Mouse (Mus musculus) adrenal gland, postnatal 36 days (tissue): Measurements from ENCODE around the gene Snx11. TPM values are rescaled to one million over a fixed set of nuclear protein-coding genes. Genes with fewer than 3 reads are reported as not detected.
"Not testable (repeated sequence)": the region's sequence is repeated elsewhere in the genome, so short reads cannot be mapped to it uniquely, and the experiment has no call there.

ENCODE experiments used
- DNase-seq, 2 experiments: peaks; one replicate each; pipeline ENCODE4 v3.0.0; 2021; ENCODE audit warnings: mixed read lengths in 1 of 2
- total RNA-seq, 2 experiments: library from RNA; stranded (reverse); gene quantifications; 2 replicates each; pipeline ENCODE4 v1.2.3; 2021

Gene Snx11
- total RNA-seq, 2 experiments from 2014 or later = 21.1 to 35.0 TPM

GRCm38 (mm10) chr11:96796586-96796985 lies 19.2 kb upstream of the Snx11 start:
- no peak for DNase-seq

GRCm38 (mm10) chr11:96796081-96796480 lies 18.7 kb upstream of the Snx11 start:
- no peak for DNase-seq

GRCm38 (mm10) chr11:96795491-96795890 lies 18.1 kb upstream of the Snx11 start:
- DNase-seq = no peak

- DNase-seq = no peak
Observed at GRCm38 (mm10) chr11:96790681-96791080, 13.3 kb upstream of the Snx11 start.

GRCm38 (mm10) chr11:96789990-96790389 lies 12.6 kb upstream of the Snx11 start:
- no peak for DNase-seq

GRCm38 (mm10) chr11:96788871-96789795 lies 11.8 kb upstream of the Snx11 start, which contains the start of gene Cbx1:
Gene Cbx1 (plus strand): TSS chr11:96789127.
- DNase-seq = peak; percentile 94

GRCm38 (mm10) chr11:96786731-96787450 lies 9.5 kb upstream of the Snx11 start:
- DNase-seq = no peak

- peak; percentile 79 to 81 for DNase-seq
Observed at GRCm38 (mm10) chr11:96784847-96785246, 7.5 kb upstream of the Snx11 start.

- DNase-seq = no peak
Observed at GRCm38 (mm10) chr11:96781425-96781824, 4.1 kb upstream of the Snx11 start.

- DNase-seq = no peak
Observed at GRCm38 (mm10) chr11:96780306-96780705, 2.9 kb upstream of the Snx11 start.

- DNase-seq = not testable (repeated sequence)
Observed at GRCm38 (mm10) chr11:96778061-96778627, 785 bp upstream of the Snx11 start.

- no peak for DNase-seq
Observed at GRCm38 (mm10) chr11:96776068-96776467, 1.3 kb downstream of the Snx11 start.

GRCm38 (mm10) chr11:96775665-96776064 lies 1.7 kb downstream of the Snx11 start:
- DNase-seq = no peak

GRCm38 (mm10) chr11:96775063-96775462 lies 2.3 kb downstream of the Snx11 start:
- no peak for DNase-seq

GRCm38 (mm10) chr11:96774536-96774935 lies 2.8 kb downstream of the Snx11 start:
- no peak for DNase-seq

- no peak for DNase-seq
Observed at GRCm38 (mm10) chr11:96772413-96772812, 4.9 kb downstream of the Snx11 start.

- DNase-seq = no peak
Observed at GRCm38 (mm10) chr11:96771274-96771975, 5.9 kb downstream of the Snx11 start.

- DNase-seq = no peak
Observed at GRCm38 (mm10) chr11:96768240-96768639, 9.1 kb downstream of the Snx11 start.

GRCm38 (mm10) chr11:96767096-96767495 lies 10.3 kb downstream of the Snx11 start:
- no peak for DNase-seq

GRCm38 (mm10) chr11:96766555-96766954 lies 10.8 kb downstream of the Snx11 start:
- no peak for DNase-seq

GRCm38 (mm10) chr11:96765645-96766044 lies 11.7 kb downstream of the Snx11 start:
- no peak for DNase-seq
